Mouse (Mus musculus) frontal cortex, postnatal 36 days (tissue): ENCODE measurements around the gene Rufy3.
A peak's percentile ranks its signal among the peaks of the same experiment; 100 is the strongest.

Experiments used
- DNase-seq, 2 experiments: peaks; one replicate each; pipeline ENCODE4 v3.0.0; 2022; ENCODE audit warnings: low spot score in 2 of 2

Rufy3 gene

DNA sequence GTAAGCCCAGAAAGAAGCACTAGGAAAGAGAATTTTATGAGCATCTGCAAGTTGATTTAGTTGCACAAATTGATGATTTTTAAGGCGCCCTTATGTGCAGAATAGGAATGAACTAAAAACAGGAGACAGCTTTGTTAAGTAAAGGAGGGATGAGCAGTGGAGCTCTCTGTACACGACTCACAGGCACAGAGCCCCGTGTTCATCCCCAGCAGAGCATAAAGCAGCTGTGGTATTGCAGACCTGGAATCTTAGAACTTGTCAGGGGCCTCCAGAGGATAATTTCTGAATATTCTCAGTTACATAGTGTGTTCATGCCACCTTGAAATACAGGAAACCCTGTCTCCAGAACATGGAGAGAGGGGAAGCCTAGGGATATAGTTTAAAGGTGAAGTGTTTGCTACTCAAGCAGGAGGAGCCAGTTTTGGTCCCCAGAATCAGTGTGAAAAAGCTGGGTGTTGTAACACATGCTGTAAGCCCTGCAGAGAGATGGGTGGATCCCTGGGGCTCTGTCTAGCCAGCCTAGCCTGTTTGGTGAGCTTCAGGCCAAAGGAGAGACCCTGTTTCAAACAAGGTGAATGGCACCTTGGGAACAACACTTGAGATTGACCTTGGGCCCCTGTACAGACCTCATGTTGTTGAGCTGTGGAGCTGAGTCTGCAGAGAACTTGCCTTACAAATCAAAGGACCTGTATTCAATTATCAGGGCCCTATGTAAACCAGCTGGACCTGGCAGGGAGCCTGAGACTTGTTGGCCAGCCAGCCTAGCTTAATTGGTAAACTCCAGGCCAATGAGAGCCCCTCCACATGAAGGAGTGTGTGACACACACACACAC, 10.9 kb downstream of the Rufy3 start:
- no peak for DNase-seq

DNA sequence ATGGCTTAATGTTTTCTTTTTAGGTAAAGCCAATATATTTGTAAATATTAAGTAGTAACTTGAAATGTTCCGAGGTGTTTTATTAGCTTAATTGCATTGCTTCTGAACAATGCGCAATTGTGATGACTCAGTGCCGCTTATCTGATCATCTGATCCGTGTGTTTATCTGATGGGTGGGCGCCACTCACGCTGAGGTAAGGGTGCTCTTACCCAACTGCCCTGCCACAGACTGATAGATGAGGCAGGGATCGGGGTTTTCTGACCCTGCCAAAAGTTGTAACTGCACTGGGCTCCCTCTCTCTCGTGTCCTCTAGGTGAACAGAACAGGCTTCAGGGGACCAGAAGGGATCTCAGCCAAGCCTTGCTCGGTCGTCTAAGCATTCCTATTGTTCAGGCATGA, 15.8 kb downstream of the Rufy3 start:
- DNase-seq: no peak

DNA sequence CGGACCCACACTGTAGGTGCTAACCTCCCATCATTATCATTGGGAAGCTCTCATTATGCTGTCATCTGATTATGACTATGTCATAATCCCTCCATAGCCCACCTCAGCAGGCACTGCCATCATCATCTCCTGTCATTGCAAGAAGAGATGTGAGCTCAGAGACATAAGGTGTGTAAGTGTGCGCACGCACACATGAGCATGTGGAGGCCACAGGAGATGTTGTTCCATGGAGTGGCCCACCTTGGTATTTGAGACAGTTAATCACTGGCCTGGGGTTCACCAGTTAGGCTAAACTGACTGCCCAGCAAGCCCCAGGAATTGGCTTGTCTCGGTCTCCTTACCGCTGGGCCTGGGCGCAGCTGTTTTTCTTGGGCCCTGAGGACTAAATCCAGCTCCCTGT, 16.5 kb downstream of the Rufy3 start:
- no peak for DNase-seq

DNA sequence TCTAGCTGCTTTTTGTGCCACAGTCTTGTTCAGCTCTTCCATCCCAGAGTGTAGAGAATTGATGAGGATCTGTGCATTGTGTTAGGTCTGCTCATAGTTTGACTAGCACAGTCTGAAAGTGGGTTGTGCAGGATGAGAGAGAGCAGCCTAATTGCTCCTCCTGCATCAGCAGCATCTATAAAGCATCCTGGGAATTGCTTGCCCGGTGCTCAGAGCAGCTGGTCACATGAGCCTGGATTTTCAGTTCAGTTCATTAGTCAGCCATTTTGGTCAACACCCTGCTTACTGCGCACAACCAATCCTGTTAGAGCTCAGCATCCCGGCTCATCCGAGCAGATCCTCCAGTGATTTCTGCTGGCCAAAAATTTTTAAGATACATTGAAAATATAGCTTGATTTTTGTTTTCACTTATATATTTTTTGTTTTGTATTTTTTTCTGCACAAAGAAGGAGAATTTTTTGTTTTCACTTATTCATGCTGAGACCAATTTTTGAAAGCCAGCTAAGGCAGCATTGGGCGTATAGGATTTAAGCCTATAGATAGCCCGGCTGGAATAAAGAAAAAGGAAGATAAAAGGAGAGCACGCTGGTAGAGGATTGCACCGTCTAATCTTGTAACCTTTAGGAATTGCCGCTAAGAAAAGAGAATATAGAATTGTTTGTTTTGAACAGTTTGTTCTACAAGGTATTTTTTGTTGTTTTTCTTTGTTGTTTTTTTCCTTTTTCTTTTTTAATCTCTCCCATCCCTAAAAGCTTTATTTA, 18.6 kb downstream of the Rufy3 start:
- DNase-seq: peak; percentile 87 to 94

DNA sequence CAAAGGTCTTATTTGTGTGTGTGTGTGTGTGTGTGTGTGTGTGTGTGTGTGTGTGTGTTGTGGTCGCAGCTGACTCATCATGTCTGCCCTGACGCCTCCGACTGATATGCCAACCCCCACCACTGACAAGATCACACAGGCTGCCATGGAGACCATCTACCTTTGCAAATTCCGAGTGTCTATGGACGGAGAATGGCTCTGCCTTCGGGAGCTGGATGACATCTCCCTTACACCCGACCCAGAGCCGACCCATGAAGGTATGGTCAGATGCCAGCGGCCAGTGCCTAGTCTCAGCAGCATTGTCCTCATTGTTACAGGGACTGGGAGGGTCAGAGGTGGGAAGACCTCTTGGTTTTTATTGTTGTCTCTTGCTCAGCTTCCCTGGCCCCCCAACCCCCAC, 19.2 kb downstream of the Rufy3 start:
- DNase-seq: peak in 1 of 2 experiments; percentile 45

DNA sequence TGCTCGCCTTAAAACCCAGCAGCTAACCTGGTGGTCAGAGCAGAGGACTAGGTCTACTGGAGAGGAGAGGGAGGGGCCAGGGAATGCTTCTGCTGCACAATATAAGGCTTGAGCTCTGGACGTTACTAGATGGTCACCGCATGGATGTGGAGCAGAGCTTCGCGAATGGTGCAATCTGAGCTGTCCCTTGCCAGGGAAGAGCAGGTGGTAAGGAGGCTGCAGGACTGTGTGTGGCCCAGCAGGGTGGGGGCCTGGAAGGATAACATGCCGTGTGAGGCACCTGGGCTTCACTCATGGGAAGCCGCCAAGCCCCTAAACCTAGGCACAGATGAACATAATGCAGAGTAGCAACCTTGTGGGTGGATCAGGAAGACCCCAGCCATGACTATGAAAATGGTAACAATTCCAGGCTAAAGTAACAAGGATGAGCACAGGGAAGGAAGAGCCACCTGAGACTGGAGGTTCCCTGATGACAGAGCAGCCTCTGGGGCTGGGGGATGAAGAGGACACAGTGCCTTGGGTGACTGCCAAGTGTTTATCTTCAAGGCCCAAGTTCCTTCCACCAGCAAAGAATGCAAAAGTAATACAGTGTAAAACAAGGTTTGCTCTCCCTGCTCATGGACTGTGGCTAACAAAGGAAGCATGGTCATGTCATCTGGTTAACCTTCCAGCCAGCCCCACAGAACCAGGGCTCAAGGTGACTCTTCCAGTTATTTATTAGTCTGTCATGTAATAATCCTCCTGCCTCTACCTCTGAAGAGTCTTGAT, 21.8 kb downstream of the Rufy3 start:
- peak in 1 of 2 experiments; percentile 19 for DNase-seq

DNA sequence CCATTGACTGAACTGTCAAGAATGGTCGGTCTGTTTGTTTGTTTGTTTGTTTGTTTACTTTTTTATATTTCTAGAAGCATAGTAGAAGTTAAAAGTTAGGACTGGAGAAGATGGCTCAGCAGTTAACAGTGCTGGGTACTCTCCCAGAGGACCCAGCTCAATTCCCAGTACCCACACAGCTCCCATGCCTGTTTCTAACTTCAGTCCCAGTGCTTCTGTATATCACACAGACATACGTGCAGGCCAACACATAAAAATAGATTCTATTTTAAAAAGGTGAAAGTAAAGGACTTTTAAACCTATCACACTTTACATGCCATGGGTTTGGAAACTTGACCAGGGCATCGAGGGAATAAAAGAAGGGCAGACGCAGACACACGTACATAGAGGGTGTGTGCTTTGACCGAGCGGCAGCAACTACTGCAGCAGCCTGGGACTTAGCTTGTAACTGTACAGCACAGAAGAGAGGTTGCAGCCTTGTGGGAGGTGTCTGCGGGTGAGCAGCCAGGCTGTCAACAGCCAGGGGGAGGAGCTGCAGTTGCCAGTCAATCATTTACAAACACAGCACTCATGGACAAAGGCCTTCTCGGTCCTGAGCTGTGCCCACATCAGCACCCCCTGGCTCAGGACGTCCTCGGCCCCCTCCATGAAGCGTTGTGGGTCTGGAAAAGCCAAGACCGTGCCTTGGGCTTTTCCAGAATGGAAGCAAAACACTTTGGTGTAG, 22.5 kb downstream of the Rufy3 start:
- no peak for DNase-seq

DNA sequence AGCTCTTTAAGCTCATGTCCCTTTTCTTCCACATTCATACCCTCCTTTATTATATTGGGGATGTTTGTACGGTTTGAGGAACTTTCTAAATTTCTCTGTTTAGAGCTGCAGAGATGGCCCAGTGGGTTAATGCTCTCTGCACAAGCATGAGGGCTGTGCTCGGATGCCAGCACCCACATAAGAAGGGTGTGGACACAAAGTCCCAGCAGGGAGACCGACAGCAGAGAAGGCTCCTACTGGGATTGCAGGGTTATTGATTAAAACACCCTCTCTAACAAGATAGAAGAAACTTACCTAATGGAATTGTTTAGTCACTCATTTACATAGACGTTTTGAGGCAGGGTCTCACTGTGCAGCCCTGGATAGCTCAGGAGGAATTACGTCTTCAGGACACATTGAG, 23.6 kb downstream of the Rufy3 start:
- no peak for DNase-seq

DNA sequence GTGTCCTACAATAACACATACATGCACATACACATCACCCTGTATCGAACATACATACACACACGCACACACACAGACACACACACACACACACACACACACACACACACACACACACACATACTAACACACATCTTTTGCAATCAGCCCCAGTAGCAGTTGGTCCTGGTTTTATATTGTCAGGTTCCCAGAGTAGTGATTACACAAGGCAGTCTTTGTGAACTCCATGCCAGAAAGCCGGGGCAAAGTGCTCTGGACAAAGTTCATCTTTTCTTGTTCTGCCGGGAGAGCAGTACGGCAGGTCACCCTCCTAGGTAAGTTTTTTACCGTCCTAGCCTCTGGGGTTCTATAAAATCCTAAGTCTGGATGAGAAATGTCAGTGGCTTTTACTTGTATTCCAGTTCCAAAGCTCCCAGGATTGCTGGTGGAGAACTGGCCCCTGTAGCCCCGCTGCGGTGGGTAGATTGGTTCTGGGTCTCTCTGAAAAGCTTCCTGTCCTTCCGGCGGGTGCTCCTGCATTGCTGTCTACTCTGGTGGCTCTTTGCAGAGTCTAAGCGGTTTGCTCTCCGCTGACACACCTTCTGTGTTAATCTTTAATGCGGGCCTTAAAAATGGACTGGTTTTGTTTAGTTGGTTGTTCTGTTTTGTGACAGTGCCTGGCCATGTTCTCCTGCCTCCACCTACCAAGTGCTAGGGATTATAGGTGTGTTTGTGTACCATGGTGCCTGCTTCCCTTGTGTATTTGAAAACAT, 28.8 kb downstream of the Rufy3 start:
- DNase-seq: no peak

DNA sequence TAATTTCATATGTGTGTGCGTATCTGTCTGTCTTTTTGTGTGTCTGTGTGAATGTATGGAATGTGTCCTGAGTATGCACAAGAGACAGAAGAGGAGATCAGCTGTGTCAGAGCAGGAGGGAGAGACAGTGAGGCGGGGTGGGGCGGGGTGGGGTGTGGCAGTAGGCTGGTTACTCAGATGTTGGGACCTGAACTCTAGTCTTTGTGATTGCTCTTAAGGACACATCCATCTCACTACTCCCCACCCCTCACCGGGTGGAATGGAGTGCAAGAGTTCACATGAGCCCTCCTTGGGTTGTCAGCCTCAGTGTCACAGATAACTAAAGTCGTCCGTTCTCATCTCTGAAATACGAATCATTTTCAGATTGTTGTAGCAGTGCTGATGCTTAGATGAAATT, 29.3 kb downstream of the Rufy3 start:
- DNase-seq: no peak

DNA sequence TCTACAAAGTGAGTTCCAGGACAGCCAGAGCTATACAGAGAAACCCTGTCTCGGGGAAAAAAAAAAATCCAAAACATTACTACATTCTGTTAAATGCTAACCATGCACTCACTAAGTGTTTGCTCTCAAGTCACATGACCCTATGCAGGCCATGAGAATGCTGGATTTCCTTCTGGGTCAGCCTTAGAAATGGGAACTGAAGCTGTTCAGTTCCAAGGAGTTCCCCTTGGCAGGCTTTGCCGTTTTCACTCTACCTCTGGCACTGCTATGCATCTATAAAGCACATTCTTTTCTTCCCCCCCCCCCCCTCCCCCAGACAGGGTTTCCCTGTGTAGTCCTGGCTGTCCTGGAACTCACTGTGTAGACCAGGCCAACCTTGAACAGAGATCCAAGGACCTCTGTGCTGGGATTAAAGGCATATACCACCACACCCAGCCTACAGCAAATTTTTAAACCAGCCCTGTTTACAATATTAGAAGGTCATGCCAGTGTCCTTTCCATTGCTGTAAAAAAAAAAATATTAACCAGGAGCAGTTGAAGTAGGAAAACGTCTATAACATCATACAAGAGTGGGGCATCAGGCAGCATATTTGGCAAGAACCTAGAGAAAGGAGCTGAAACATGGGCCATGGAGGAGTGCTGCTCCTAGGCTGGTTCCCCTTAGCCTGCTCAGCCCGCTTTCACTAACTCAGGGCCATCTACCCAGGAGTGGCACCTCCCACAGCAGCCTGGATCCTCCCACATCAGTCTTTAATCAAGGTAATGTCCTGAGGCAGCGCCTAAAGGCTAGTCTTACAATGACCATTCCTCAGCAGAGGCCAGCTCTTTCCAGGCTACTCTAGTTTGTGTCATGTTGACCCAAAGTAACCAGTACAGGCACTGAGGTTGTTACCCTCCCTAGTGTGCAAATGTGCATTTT, 31.0 kb downstream of the Rufy3 start:
- DNase-seq: no peak

DNA sequence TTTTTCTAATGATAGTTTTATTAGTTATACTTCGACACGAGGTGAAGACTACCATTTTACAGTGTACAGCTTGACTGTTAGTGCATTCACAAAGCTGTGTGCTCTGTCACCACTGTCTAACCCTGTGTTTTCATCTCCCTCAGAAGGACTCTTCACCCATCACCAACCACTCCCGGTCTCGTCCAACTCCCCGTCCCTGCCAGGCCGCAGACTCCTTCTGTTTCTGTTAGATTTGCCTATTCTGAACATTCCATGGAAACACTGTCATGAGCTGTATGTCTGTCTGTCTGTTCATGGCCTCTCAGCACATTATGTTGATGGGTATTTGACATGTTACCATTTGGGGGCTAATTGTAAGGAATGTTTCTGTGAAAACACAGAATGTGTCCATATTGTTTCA, 34.1 kb downstream of the Rufy3 start:
- DNase-seq: no peak

DNA sequence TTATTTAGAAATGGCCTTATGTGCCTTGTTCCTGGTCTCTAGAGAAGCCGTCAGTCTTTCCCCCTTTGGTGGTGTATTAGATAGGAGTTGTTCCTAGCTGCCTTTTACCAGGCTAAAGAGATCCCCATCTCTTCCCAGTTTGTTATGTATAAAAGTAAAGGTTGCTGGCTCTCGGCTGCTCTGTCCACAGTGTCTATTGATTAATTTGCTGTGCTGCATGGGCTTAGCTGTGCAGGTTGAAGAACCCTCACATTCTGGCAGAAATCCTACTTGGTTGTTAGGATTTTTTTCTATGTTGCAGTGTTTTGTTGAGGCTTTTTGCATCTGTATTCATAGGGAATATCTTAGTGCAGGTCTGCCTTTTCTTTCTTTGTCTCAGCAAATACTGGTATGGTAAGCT, 37.2 kb downstream of the Rufy3 start:
- no peak for DNase-seq

DNA sequence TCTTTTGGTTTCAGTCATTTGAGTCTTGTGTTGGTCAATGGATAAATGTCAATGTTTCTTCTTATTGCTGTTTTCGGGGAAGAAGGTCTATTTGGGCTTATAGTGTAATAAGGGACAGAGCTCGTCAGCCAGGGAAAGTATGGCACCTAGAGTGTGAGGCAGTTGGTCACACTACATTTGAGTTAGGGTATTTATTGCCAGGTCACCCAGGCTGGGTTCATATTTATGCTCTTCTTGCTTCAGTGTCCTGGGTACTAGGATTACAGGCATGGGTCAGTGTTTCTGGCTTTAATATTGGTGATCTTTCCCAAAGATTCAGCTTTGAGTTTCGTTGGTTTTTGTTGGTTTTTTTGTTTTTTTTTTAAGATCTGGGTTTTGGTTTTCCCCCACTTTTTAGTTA, 37.9 kb downstream of the Rufy3 start:
- no peak for DNase-seq

DNA sequence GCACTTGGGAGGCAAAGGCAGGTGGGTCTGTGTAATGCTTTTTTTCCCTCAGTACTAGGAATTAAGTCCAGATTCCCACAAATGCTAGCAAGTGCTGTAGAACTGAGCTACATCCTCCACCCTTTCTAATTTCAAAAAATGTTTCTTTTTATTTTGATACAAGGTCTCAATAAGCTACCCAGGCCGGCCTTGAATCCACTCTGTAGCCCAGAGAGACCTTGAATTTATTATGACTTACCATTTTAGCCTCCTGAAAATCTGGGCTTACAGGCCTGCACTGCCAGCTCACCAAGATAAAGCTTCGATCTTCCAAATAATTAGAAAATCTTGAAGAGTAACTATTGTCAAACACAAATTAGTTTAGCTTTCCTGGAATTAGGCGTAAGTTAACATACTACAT, 39.2 kb downstream of the Rufy3 start:
- DNase-seq: no peak

DNA sequence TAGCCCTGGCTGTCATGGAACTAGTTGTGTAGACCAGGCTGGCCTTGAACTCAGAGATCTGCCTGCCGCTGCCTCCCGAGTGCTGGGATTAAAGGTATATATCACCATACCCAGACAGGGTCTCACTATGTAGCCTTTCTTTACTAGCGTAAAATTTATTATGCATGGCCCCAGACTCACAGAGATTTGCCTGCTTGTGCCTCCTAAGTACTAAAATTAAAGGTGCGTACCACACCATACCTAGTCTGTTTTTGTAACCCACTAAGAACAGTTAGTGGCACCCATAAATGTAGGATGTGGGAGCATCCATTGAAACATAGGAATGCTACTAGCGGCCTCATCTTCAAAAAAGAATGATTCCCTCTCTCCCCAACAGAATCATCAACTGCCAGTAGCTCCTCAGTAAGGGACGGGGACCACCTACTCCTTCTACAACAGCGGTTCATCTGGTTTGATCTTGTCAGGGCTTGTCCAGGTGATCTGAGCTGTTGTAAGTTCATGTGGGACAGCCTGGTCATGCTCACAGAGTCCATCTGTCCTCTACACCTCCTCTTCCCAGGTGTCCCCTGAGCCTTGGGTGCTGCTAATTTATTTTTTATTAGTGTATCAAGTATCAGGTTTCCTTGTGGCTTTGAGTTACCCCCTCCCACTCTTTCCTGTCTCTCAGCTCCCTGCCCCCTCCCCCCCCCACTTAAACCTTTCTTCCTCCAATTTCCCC, 40.0 kb downstream of the Rufy3 start:
- DNase-seq: no peak

DNA sequence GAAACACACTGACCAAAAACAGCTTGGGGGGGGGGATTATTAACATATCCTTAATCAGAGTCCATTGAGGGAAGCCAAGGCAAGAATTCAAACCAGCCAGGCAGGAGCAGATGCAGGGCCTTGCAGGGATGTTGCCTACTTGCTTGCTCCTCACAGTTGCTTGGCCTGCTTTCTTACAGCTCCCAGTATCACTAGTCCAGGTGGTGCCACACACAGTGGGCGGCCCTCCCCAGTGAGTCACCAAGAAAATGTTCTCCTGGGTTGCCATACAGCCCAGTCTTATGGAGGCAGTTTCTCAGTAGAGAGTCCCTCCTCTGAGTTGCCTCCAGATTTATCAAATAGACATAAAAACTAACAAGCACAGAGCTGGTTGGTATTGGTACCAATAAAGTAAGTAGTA, 49.3 kb downstream of the Rufy3 start:
- peak; percentile 42 to 60 for DNase-seq

DNA sequence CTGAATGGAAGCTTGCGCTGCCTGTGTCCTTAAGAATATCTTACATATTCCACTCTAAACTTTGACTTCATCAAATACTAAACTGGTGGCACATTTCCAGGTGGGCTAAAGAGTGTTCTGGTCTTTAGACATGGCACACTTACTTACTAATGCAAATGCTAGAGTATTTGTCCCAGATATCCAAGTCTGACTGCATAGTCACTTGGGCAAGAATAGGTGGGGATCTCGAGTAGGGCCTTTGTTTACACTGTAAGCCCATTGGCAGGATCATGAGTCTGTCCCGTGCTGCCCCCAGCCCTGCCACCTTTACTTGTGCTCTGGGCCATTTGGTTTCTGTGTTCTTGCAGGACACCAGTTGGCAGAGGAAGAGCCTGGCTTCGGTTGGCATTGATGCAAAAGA, 52.1 kb downstream of the Rufy3 start:
- DNase-seq: no peak

DNA sequence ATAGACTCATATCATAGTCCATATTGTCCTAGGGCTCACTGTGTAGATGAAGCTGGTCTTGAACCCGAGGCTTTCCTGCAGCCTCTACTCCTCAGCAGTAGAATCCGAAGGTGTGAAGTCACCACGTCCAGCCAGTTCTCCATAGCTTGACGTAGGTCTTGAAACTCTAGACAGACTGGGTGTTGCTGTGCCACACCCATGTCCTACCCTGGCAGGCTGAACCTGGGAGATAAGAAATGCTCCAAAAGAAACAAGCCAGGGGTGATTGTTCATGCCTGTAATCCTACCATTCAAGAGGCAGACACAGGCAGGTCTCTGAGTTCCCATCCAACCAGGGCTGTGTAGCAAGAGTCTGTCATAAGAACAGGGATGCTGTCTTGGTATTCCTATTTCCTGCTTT, 62.7 kb downstream of the Rufy3 start:
- DNase-seq: no peak
